Mouse (Mus musculus): ENCODE measurements around the gene Pitpnb. TPM values are rescaled to one million over a fixed set of nuclear protein-coding genes. Genes with fewer than 3 reads are reported as not detected.

Pitpnb gene
- polyA plus RNA-seq, 1 experiment from 2014 or later = 53.8 TPM

- 22% methylated on average over 5 of the region's 5 CpGs for WGBS (ENCODE audit: missing documents)
- Histone ChIP-seq H3K27ac (no peak overlapping the region), H3K36me3 (ENCODE audit: inconsistent target) (no peaks in the 10 kb centered on the region), H3K4me3 (ENCODE audit: inconsistent target) (no peak overlapping the region), H3K79me2 (ENCODE audit: inconsistent target) (no peaks in the 10 kb centered on the region)
These were observed 102.3 kb downstream of the Pitpnb start for GRCm38 (mm10) chr5:111432842-111433241.

- Histone ChIP-seq H3K79me2 (ENCODE audit: inconsistent target) (no peaks in the 10 kb centered on the region), H3K4me3 (ENCODE audit: inconsistent target) (no peak overlapping the region), H3K27ac (no peak overlapping the region), H3K36me3 (ENCODE audit: inconsistent target) (no peaks in the 10 kb centered on the region)
- 77% methylated on average over 16 of the region's 16 CpGs for WGBS (ENCODE audit: missing documents)
These were observed 103.8 kb downstream of the Pitpnb start for GRCm38 (mm10) chr5:111434342-111434842.

- no peaks in the 10 kb centered on the region for H3K36me3 ChIP-seq (ENCODE audit: inconsistent target)
- H3K4me3 ChIP-seq (ENCODE audit: inconsistent target) = no peak overlapping the region
- H3K79me2 ChIP-seq (ENCODE audit: inconsistent target) = no peaks in the 10 kb centered on the region
- 52% methylated on average over 7 of the region's 7 CpGs for WGBS (ENCODE audit: missing documents)
- no peak overlapping the region for H3K27ac ChIP-seq
These were observed 105.7 kb downstream of the Pitpnb start for GRCm38 (mm10) chr5:111436260-111436659.

- Histone ChIP-seq H3K27ac (no peak overlapping the region), H3K36me3 (ENCODE audit: inconsistent target) (no peaks in the 10 kb centered on the region), H3K4me3 (ENCODE audit: inconsistent target) (no peak overlapping the region), H3K79me2 (ENCODE audit: inconsistent target) (no peaks in the 10 kb centered on the region)
- WGBS (ENCODE audit: missing documents) = 94% methylated on average over 7 of the region's 7 CpGs
These were observed 106.6 kb downstream of the Pitpnb start for GRCm38 (mm10) chr5:111437205-111437604.

Other genes with a start within 250 kb of the Pitpnb start
- 0.05 TPM in 1 of 3 replicates, not detected in the others for gene Mn1, start 86.6 kb downstream of the Pitpnb start, polyA plus RNA-seq (2018)

All from macrophage (primary cell).